Mouse (Mus musculus) cerebellum, adult 8-10 months (tissue): ENCODE results near the gene Foxk1.

Experiments used
- DNase-seq: peaks from one replicate; pipeline ENCODE4 v3.0.0; 2022

Foxk1 gene

GRCm38 (mm10) chr5:142421886-142422285 lies 20.6 kb downstream of the Foxk1 start:
- DNase-seq: no peak

DNA sequence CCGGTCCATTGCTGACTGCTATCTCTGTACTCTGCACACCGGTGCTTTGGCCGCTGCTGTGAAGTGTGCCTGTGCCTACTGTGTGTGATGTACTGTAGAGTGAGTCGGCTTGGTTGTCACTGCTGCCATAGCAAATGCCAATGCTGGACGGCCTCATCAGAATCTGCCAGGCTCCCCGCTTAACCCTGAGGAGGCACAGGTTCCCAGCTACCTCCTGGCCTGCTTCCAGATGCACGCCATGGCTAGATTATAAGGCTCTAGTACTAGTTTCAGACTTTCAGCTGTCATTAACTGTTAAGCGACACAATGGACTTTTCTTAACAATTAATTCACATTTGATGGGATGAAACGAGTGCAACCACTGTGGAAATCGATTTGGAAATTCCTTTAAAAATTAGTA lies 21.8 kb downstream of the Foxk1 start:
- DNase-seq: no peak

- DNase-seq: no peak
Observed at GRCm38 (mm10) chr5:142423701-142424100, 22.4 kb downstream of the Foxk1 start.

- peak; percentile 46 for DNase-seq
Observed at GRCm38 (mm10) chr5:142424627-142425349, 23.5 kb downstream of the Foxk1 start.

DNA sequence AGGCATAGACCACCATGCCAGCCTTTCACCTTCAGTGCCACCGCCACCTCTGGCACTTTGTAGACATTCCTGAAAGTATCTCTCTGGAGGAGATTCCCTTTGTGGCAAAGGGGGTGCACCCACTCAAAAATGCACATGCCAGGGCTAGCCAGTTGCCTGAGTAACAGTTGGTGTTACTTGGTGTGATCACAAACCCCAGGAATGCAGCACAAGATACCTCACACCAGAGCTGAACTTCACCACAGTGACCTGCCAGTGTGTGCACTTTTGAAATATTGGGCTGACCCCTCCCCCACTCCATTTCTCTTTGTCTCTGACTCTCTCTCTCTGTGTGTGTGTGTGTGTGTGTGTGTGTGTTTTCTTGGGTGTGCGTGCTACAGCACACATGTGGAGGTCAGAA lies 25.2 kb downstream of the Foxk1 start:
- no peak for DNase-seq

DNA sequence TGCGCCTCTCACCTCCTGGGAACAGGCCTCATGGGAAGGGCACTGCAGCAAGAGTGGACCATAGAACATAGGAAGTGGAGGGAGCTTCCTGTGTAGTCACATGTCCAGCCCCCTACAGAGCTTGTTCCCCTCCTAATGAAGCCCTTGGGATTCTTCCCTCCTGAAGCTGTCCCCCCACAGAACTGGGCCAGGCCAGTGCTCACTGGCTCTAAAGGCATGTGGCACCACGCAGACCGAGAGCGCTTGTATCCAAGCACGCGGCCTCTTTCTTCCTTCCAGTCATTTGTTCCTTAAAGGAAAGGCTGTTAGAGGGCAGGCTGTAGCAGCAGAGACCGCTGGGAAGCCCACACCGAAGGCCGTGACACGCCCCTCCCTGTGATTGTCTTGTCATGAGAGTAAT lies 26.6 kb downstream of the Foxk1 start:
- no peak for DNase-seq

- no peak for DNase-seq
Observed at GRCm38 (mm10) chr5:142428691-142429090, 27.4 kb downstream of the Foxk1 start.

DNA sequence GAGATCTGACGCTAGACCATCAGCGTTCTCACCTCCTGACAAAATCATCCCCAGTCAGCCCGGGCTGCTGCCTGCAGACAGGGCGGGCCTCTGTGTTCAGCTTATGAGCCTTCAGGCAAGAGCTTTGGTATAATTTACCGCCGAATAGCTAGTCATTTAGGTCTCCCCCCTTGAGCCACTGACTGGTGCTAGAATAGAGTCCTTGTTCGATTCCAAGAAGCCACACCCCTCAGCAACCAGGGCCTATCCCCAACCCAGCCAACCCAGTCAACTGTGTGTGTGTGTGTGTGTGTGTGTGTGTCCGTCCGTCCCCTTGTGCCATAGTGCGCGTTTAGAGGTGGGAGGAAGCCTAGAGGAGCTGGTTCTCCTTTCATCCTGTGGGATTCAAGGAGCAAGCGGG lies 29.7 kb downstream of the Foxk1 start:
- no peak for DNase-seq

- no peak for DNase-seq
Observed at GRCm38 (mm10) chr5:142431811-142432434, 30.6 kb downstream of the Foxk1 start.

DNA sequence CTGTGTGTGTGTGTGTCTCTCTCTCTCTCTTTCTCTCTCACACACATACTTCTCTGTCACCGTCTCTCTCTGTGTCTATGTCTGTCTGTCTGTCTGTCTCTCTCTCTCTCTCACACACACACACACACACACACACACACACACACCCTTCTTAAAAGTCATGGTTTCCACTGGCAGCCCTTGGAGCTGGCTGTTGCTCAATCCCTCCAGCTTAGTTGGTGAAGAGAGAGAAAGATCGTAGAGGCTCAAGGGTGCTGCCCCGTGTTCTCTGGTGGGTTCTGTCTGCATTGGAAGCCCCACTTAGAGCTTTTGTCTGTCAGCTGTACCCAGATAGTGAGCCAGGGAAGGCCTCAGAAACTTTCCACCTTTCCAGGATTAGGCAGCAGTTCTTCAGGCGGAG lies 31.4 kb downstream of the Foxk1 start:
- no peak for DNase-seq

- DNase-seq: no peak
Observed at GRCm38 (mm10) chr5:142434052-142434451, 32.8 kb downstream of the Foxk1 start.

- DNase-seq: no peak
Observed at GRCm38 (mm10) chr5:142435736-142436135, 34.4 kb downstream of the Foxk1 start.

DNA sequence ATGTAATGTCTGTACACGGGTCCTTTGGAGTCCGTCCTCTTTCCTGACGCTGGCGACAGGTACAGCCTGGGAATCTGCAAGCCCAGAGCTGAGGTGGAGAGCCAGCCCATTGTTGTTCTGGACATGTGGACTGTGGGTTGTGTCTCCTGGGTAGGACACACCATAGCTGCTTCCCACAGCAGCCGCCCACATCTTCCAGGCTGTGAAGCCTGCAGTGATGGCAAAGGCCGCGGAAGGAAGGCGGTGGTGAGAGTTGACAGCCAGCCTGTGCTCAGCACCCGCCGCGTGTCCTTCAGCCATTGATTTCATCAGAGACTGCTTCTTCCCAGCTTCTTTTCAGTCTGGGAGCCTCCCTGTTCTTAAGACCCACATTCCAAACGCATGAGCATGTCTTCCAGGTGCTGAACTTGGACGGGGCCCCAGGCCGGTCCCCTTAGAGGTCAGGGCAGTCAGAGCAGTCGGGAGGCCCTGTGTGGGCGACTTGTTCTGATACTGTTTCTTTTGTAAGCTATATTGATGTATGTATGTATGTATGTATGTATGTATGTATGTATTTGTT lies 37.2 kb downstream of the Foxk1 start:
- no peak for DNase-seq

- no peak for DNase-seq
Observed at GRCm38 (mm10) chr5:142439911-142440432, 38.7 kb downstream of the Foxk1 start.

DNA sequence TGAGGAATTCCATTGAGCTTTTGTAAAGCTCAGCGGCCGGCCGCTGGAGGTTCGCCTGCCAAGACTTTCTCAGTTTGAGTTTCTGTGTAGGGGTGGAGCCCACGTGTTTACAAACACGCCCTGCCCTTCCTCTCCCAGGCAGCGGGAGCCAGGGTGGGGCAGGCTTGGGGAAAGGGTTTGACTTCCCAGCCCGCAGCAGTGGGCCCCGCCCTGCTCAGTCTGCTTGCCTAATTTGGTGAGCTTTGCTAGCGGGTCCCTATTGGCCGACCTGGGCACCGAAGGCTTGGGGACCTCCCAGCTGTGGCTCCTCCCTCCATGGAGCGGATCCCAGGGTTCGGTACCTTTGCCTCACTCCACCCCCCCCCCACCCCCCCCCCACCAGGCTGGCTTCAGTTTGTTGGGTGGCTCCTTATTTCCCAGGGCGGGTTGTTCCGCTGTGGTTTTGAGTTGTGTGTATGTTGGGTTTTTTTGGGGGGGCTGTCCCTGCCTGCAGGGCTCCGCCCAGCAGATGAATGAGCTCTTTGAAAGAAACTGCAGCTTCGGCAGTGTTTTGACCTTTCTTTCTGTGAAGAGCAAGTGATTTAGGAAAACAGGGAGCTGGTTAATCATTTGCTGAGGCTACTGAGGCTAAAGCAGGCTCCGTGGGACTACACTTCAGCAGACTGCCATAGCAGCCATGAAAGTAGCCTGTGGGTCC lies 39.3 kb downstream of the Foxk1 start:
- DNase-seq: no peak

- DNase-seq: no peak
Observed at GRCm38 (mm10) chr5:142441332-142442044, 40.2 kb downstream of the Foxk1 start.

DNA sequence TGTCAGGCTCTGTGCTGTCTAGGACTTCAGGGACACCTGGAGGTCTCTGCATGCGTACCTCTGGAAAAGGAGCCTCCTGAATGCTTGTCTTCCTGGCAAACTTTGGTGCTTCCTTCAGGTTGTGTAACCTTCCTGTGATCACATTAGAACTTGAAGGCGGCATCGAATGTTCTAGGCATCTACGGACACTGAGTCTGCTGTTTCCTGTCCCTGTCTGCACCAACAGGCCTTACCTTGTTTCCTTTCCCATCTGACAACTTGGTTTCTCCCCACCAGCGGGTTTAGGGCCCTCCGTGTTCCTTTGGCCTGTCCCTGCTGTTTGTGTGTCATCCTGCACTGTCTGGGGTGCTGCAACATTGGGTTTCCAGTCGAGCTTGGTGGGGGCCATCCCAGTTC lies 40.7 kb downstream of the Foxk1 start:
- DNase-seq: no peak

DNA sequence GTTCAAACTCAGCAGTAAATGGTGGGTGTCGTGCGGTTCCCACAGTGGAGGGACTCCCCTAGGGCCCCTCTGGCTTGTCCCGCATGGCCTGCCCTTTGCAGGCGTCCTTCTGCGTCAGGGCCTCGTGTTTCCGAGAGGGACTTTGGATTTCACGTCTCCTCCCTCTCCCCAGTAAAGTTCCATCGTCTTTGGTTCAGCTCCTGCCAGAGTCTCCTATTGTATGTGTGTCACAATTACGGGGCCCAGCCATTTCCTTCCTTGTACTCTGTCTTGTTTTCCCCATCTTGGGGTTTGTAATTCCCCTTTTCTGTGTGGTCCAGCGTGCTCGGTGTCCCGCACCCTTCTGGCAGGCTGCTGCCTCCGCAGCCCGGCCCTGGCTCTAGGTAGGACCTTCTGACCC lies 42.2 kb downstream of the Foxk1 start:
- no peak for DNase-seq

DNA sequence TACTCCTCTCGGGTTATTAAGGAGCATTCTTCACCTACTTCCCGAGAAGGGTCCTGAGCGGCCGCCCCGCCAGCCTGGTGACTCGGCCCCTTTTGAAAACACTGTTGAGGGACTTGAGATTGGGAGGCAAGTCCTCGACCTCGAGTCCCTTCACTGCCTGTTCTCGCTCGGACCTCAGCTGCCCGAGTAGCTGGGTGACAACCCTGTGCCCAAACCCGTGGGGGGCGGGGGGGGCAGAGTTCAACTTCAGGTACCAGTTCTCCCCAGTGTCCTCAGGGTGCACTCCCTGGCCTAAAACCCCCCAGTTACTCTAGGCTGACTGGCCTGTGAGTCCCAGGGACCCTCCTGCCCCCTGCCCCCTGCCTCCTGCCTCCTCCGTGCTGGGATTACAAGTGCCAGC lies 42.7 kb downstream of the Foxk1 start:
- no peak for DNase-seq

DNA sequence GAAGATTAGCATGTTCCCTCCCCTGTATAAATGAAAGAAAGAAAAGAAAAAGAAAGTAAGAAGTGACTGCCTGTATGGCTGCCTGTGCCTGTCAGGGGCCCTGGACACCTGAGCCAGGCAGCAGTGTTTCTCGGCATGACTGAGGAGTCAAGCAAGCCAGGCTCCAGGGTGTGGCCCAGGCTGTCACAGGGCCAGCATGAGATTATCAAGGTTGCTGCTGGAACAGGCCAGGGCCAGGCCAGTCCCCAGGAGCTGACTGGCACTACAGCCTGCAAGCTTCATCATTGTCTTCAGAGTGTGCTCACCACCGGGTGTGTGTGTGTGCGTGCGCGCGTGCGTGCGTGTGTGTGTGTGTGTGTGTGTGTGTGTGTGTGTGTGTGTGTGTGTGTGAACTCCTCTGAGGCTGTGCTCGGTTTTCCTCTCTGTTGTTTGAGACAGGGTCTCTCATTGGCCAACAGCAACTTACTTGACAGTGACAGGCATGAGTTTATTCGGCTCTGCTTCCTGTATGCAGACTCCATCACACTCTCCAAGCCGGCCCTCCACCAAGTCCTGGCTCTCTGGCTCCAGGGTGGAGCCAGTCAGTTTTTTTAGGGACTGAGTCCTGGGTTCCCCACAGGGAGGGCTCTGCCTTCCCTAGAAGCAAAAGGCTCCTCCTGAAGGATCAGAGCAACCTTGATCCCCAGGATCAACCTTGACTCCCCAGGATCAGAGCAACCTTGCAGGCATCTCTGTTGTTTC lies 43.7 kb downstream of the Foxk1 start:
- DNase-seq: no peak

DNA sequence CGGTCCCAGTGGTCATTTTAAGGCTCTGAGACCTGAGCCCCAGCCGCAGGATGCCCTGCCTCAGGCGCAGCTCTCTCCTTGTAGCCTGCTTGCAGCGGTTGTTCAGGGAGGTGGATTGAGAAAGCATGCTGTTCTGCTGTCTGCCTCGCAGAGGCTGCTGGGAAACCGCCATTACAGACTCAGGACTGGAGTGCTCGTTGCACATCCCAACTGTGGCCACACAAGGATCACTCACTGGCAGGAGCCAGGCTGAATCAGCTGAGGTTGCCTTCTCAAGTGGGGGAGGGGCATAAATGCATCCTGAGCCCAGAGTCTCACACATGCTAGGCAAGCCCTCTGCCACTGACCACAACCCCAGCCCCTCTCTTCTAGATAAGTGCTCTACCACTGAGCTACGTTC lies 44.4 kb downstream of the Foxk1 start:
- no peak for DNase-seq

GRCm38 (mm10) chr5:142448076-142448475 lies 46.8 kb downstream of the Foxk1 start:
- peak; percentile 88 for DNase-seq
